Mouse (Mus musculus): ENCODE results near the gene Dop1b. TPM values are rescaled to one million over a fixed set of nuclear protein-coding genes. Genes with fewer than 3 reads are reported as not detected.

The Dop1b gene
- polyA plus RNA-seq, 1 experiment = 13.4 TPM

DNA sequence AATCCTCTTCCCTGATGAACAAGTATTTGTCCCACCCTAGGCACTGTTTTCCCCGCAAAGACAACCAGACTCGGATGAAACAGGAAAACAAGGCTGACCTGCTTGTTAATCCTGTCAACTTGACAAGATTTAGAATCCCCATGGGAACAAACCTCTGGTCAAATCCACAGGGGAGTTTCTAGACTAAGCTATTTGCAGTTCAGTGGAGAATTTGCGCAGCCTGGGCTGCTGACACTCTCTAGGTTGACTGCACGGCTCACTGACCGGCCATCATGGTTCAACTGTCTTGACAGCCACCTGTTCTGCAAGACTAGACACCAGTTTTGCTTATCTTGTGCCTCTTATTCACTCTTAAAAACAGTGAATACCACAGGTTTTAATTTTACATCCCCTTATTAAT lies 119.2 kb downstream of the Dop1b start:
- Histone ChIP-seq H3K4me2 (ENCODE audit: low read depth) (no peak overlapping the region), H3K79me2 (ENCODE audit: control insufficient read depth, insufficient read depth) (peaks cover 34% of the 10 kb centered on the region), H3K27me3 (ENCODE audit: control insufficient read depth, insufficient read depth, insufficient read length) (no peaks in the 10 kb centered on the region), H3K4me3 (no peak overlapping the region), H3K36me3 (ENCODE audit: control insufficient read depth, insufficient read depth) (no peaks in the 10 kb centered on the region), H3ac (ENCODE audit: control insufficient read depth, insufficient read length) (no peak overlapping the region)
- no peak for TF ChIP-seq MAX (IDR thresholded peaks at IDR 0.05; ENCODE audit: low read depth)
- TF ChIP-seq TCF3 (IDR thresholded peaks at IDR 0.05; ENCODE audit: insufficient read length, low read depth) = no peak
- no peak for TF ChIP-seq CEBPB (IDR thresholded peaks at IDR 0.05; ENCODE audit: insufficient read depth, poor library complexity, severe bottlenecking)
- no peak for TF ChIP-seq POLR2AphosphoS2 (IDR thresholded peaks at IDR 0.05; ENCODE audit: insufficient read length, low read depth)
- no peak for TF ChIP-seq MYOD1 (IDR thresholded peaks at IDR 0.05; ENCODE audit: control insufficient read depth in 1 of 3, insufficient read length in 2 of 3, low read depth in 2 of 3)
- TF ChIP-seq E2F4 (IDR thresholded peaks at IDR 0.05; ENCODE audit: insufficient read depth) = no peak
- no peak for TF ChIP-seq SRF (IDR thresholded peaks at IDR 0.05; ENCODE audit: control insufficient read depth, insufficient read length, low read depth)
- no peak for TF ChIP-seq REST (IDR thresholded peaks at IDR 0.05; ENCODE audit: insufficient read depth, insufficient read length)
- TF ChIP-seq MYOG (IDR thresholded peaks at IDR 0.05; ENCODE audit: control insufficient read depth in 1 of 3, insufficient read depth in 1 of 3, insufficient read length in 2 of 3, low read depth in 2 of 3) = no peak
- no peak for TF ChIP-seq USF1 (IDR thresholded peaks at IDR 0.05; ENCODE audit: low read depth)

- no peaks in the 10 kb centered on the region for H3K36me3 ChIP-seq (ENCODE audit: control insufficient read depth, insufficient read depth)
- no peaks in the 10 kb centered on the region for H3K27me3 ChIP-seq (ENCODE audit: control insufficient read depth, insufficient read depth, insufficient read length)
- no peak for TF ChIP-seq MYOD1 (IDR thresholded peaks at IDR 0.05; ENCODE audit: control insufficient read depth in 1 of 3, insufficient read length in 2 of 3, low read depth in 2 of 3)
- peak; percentile 86 for TF ChIP-seq POLR2AphosphoS2 (IDR thresholded peaks at IDR 0.05; ENCODE audit: insufficient read length, low read depth)
- TF ChIP-seq CEBPB (IDR thresholded peaks at IDR 0.05; ENCODE audit: insufficient read depth, poor library complexity, severe bottlenecking) = peak; percentile 52; the same call in 1 of the 2 replicates
- no peak for TF ChIP-seq USF1 (IDR thresholded peaks at IDR 0.05; ENCODE audit: low read depth)
- TF ChIP-seq TCF3 (IDR thresholded peaks at IDR 0.05; ENCODE audit: insufficient read length, low read depth) = no peak
- TF ChIP-seq POLR2A (IDR thresholded peaks at IDR 0.05; ENCODE audit: insufficient read length, low read depth) = peak; percentile 92
- TF ChIP-seq SRF (IDR thresholded peaks at IDR 0.05; ENCODE audit: control insufficient read depth, insufficient read length, low read depth) = peak; percentile 67
- peak; percentile 83 for TF ChIP-seq MAX (IDR thresholded peaks at IDR 0.05; ENCODE audit: low read depth)
- TF ChIP-seq REST (IDR thresholded peaks at IDR 0.05; ENCODE audit: insufficient read depth, insufficient read length) = no peak
- no peak for TF ChIP-seq E2F4 (IDR thresholded peaks at IDR 0.05; ENCODE audit: insufficient read depth)
- peak within 1 kb of the TSS; percentile 86 for H3ac ChIP-seq (ENCODE audit: control insufficient read depth, insufficient read length)
- peaks cover 43% of the 10 kb centered on the region for H3K79me2 ChIP-seq (ENCODE audit: control insufficient read depth, insufficient read depth)
- peak within 1 kb of the TSS; percentile 77 for H3K4me3 ChIP-seq
- H3K4me2 ChIP-seq (ENCODE audit: low read depth) = peak within 1 kb of the TSS; percentile 93
These were observed 120.1 kb downstream of the Dop1b start, which contains the start of gene Morc3 for GRCm38 (mm10) chr16:93831627-93832395. Gene Morc3 (plus strand): TSS chr16:93832121.

DNA sequence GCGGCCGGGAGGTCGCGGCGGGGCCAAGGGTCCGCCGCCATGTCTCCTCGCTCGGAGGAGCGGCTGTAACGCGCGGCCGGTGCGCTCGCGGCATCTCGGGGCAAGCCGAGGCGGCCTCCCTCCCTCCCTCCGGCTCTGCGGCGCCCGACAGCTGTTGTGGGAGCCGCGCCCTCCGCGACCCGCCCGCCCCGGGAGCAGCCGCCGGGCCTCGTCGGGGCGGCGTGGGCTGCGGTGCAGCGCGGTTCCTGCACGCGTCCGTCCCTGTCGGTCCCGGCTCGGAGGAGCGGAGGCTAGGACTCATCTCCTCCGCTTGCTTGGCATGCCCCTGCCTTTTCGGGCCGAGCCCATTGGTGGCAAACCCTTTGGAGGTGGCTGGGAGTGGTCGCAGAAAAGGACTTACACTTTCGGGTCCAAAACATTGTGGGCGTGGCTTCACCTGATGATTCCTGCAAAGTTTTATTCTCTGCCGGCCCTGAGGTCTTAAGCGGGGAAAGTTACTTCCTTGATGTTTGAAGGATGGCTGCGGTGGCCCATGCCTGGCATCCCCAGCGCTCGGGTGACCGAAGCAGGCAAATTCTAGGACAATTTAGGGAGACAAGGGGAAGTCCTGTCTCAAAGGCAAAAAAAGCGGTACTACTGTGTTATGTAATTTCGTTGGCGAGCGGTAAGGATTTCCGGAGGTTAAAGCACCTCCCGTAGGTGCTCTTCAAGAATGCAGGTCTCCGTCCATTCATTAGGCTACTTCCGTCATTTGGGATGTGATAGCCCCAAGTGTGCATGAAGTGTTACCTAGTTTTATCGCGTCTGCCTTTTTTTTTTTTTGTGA lies 121.0 kb downstream of the Dop1b start:
- Histone ChIP-seq H3K4me2 (ENCODE audit: low read depth) (peak overlapping the region; percentile 93), H3K79me2 (ENCODE audit: control insufficient read depth, insufficient read depth) (peaks cover 52% of the 10 kb centered on the region), H3ac (ENCODE audit: control insufficient read depth, insufficient read length) (peak overlapping the region; percentile 86), H3K36me3 (ENCODE audit: control insufficient read depth, insufficient read depth) (no peaks in the 10 kb centered on the region), H3K4me3 (peak overlapping the region; percentile 77), H3K27me3 (ENCODE audit: control insufficient read depth, insufficient read depth, insufficient read length) (no peaks in the 10 kb centered on the region)
- TF ChIP-seq MYOD1 (IDR thresholded peaks at IDR 0.05; ENCODE audit: control insufficient read depth in 1 of 3, insufficient read length in 2 of 3, low read depth in 2 of 3) (peak in 2 of 3 experiments; percentile 21 to 88), USF1 (IDR thresholded peaks at IDR 0.05; ENCODE audit: low read depth) (no peak), POLR2A (IDR thresholded peaks at IDR 0.05; ENCODE audit: insufficient read length, low read depth) (peak; percentile 12), MYOG (IDR thresholded peaks at IDR 0.05; ENCODE audit: control insufficient read depth in 1 of 3, insufficient read depth in 1 of 3, insufficient read length in 2 of 3, low read depth in 2 of 3) (peak; percentile 14 to 87 (median 34)), REST (IDR thresholded peaks at IDR 0.05; ENCODE audit: insufficient read depth, insufficient read length) (no peak)

GRCm38 (mm10) chr16:93833551-93833950 lies 121.8 kb downstream of the Dop1b start:
- peaks cover 61% of the 10 kb centered on the region for H3K79me2 ChIP-seq (ENCODE audit: control insufficient read depth, insufficient read depth)
- TF ChIP-seq POLR2A (IDR thresholded peaks at IDR 0.05; ENCODE audit: insufficient read length, low read depth) = no peak
- TF ChIP-seq POLR2AphosphoS2 (IDR thresholded peaks at IDR 0.05; ENCODE audit: insufficient read length, low read depth) = no peak
- no peak for TF ChIP-seq MAX (IDR thresholded peaks at IDR 0.05; ENCODE audit: low read depth)
- no peak for TF ChIP-seq REST (IDR thresholded peaks at IDR 0.05; ENCODE audit: insufficient read depth, insufficient read length)
- TF ChIP-seq USF1 (IDR thresholded peaks at IDR 0.05; ENCODE audit: low read depth) = no peak
- no peak for TF ChIP-seq CEBPB (IDR thresholded peaks at IDR 0.05; ENCODE audit: insufficient read depth, poor library complexity, severe bottlenecking)
- TF ChIP-seq E2F4 (IDR thresholded peaks at IDR 0.05; ENCODE audit: insufficient read depth) = no peak
- TF ChIP-seq SRF (IDR thresholded peaks at IDR 0.05; ENCODE audit: control insufficient read depth, insufficient read length, low read depth) = no peak
- TF ChIP-seq MYOD1 (IDR thresholded peaks at IDR 0.05; ENCODE audit: control insufficient read depth in 1 of 3, insufficient read length in 2 of 3, low read depth in 2 of 3) = no peak
- TF ChIP-seq TCF12 (IDR thresholded peaks at IDR 0.05; ENCODE audit: insufficient read depth, poor library complexity, severe bottlenecking) = no peak
- no peak for TF ChIP-seq TCF3 (IDR thresholded peaks at IDR 0.05; ENCODE audit: insufficient read length, low read depth)
- no peak for TF ChIP-seq MYOG (IDR thresholded peaks at IDR 0.05; ENCODE audit: control insufficient read depth in 1 of 3, insufficient read depth in 1 of 3, insufficient read length in 2 of 3, low read depth in 2 of 3)
- H3ac ChIP-seq (ENCODE audit: control insufficient read depth, insufficient read length) = no peak overlapping the region
- H3K4me2 ChIP-seq (ENCODE audit: low read depth) = peak overlapping the region; percentile 93
- peak overlapping the region; percentile 77 for H3K4me3 ChIP-seq
- H3K36me3 ChIP-seq (ENCODE audit: control insufficient read depth, insufficient read depth) = no peaks in the 10 kb centered on the region
- no peaks in the 10 kb centered on the region for H3K27me3 ChIP-seq (ENCODE audit: control insufficient read depth, insufficient read depth, insufficient read length)

All from myocyte (in vitro differentiated cells).